Mouse (Mus musculus) liver, postnatal 0 days (tissue): ENCODE measurements around the gene Iqcd. TPM values are rescaled to one million over a fixed set of nuclear protein-coding genes. Genes with fewer than 3 reads are reported as not detected.

Experiments used
- ATAC-seq: fragments of 200-750 bp; cut with Nextera tagmentation; 2 replicates; pipeline ENCODE4 v1.8.0; 2017; ENCODE audit warnings: mild to moderate bottlenecking, moderate library complexity
- DNase-seq: peaks from one replicate; pipeline ENCODE4 v3.0.0-alpha.2; 2016
- H3K27ac ChIP-seq: fragments of 300-500 bp; sonication (generic); 2 replicates; pipeline ENCODE4 v1.5.1; 2014; ENCODE audit warnings: antibody characterized with exemption, moderate library complexity, mild to moderate bottlenecking, low read depth
- H3K27me3 ChIP-seq: fragments of 300-500 bp; sonication (generic); 2 replicates; pipeline ENCODE4 v1.6.1; 2014; ENCODE audit warnings: low read length, control low read depth, mixed read lengths; ENCODE audit not compliant: insufficient read depth
- H3K36me3 ChIP-seq: fragments of 300-500 bp; sonication (generic); replicated peaks from 2 replicates; pipeline ENCODE4 v1.6.1; 2014; ENCODE audit warnings: mild to moderate bottlenecking, control low read depth, low read length, moderate library complexity, mixed read lengths; ENCODE audit not compliant: insufficient read depth
- H3K4me1 ChIP-seq: fragments of 300-500 bp; sonication (generic); 2 replicates; pipeline ENCODE4 v1.6.1; 2014; ENCODE audit warnings: antibody characterized with exemption, mild to moderate bottlenecking, control low read depth; ENCODE audit not compliant: insufficient read depth
- H3K4me2 ChIP-seq: fragments of 300-500 bp; sonication (generic); 2 replicates; pipeline ENCODE4 v1.6.1; 2014; ENCODE audit warnings: low read depth, mild to moderate bottlenecking, low read length, moderate library complexity, mixed read lengths
- H3K4me3 ChIP-seq: fragments of 300-500 bp; sonication (generic); 2 replicates; pipeline ENCODE4 v1.5.1; 2014; ENCODE audit warnings: low read depth, low read length
- H3K9ac ChIP-seq: fragments of 300-500 bp; sonication (generic); replicated peaks from 2 replicates; pipeline ENCODE4 v1.6.1; 2014; ENCODE audit warnings: mild to moderate bottlenecking, moderate library complexity
- H3K9me3 ChIP-seq: fragments of 300-500 bp; sonication (generic); 2 replicates; pipeline ENCODE4 v1.6.1; 2016; ENCODE audit warnings: mild to moderate bottlenecking, control low read depth, low read length, mixed read lengths
- CTCF ChIP-seq: sonication (generic); IDR thresholded peaks from 2 replicates; pipeline ENCODE4 v1.5.1; 2016; ENCODE audit warnings: antibody characterized with exemption, low read depth
- EP300 ChIP-seq: IDR thresholded peaks from 2 replicates; pipeline ENCODE4 v1.6.1; 2016; ENCODE audit warnings: antibody characterized with exemption, low read depth, mild to moderate bottlenecking
- WGBS: fragments of 180-500 bp; shearing (Covaris S2); extraction: QIAGEN DNeasy Blood & Tissue Kit; methylation state at CpG from one replicate; pipeline ENCODE4 v1.1.7; 2014; ENCODE audit not compliant: insufficient replicate concordance; 5-methylcytosine and 5-hydroxymethylcytosine counted together
- polyA plus RNA-seq: library from polyadenylated mRNA; unstranded; fragments of >200 nt; fragmentation: Nextera tagmentation; extraction: Ambion mirVana; gene quantifications from 2 replicates; pipeline ENCODE4 v1.2.1, GENCODE M21; 2015

Iqcd gene
- polyA plus RNA-seq, 1 experiment from 2014 or later, result 0.75 TPM

DNA sequence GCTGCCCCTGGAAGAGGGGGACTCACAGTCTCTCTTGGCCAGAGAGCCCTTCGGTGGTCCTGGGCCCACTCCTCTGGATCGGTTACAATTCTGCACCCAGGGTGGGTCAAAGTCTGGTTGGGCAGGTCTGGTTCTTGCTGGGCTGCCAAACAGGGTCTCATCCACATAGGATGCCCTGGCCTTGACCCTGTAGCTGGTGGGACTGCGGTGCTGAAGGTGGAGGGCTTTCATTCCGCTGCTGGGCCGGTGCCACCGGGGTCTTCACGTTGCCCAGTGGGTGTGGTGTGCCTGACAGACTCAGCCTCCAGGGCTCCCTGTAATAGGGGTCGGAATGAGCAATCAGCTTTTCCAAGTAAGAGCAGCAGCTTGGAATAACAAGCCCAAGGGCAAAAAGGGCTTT, 22.6 kb downstream of the Iqcd start:
- no peak for DNase-seq
- TF ChIP-seq CTCF (no peak), EP300 (no peak)
- no peaks in the 10 kb centered on the region for H3K27me3 ChIP-seq
- ATAC-seq, result no peak
- peak overlapping the region; percentile 73 for H3K4me3 ChIP-seq
- no peaks in the 10 kb centered on the region for H3K9me3 ChIP-seq
- H3K36me3 ChIP-seq, result peaks cover 7% of the 10 kb centered on the region; the same call in 1 of the 2 replicates
- H3K4me1 ChIP-seq, result peaks cover 19% of the 10 kb centered on the region
- H3K4me2 ChIP-seq, result peak overlapping the region; percentile 94
- 46% methylated on average over 8 of the region's 8 CpGs for WGBS
- peak overlapping the region; percentile 67 for H3K9ac ChIP-seq
- H3K27ac ChIP-seq, result peak overlapping the region; percentile 77; the same call in 1 of the 2 replicates

GRCm38 (mm10) chr5:120612442-120612821, 23.6 kb downstream of the Iqcd start, which contains the start of the genes Rita1 and Ddx54:
Rita1 (minus strand) TSS chr5:120612589.
Ddx54 (plus strand) TSS chr5:120612739.
- peak within 1 kb of the TSS; percentile 94 for H3K4me2 ChIP-seq
- H3K36me3 ChIP-seq, result peaks cover 15% of the 10 kb centered on the region
- peak within 1 kb of the TSS; percentile 82 for H3K27ac ChIP-seq
- H3K9me3 ChIP-seq, result no peaks in the 10 kb centered on the region
- no peaks in the 10 kb centered on the region for H3K27me3 ChIP-seq
- ATAC-seq (peak; percentile 77), DNase-seq (peak; percentile 97)
- H3K4me1 ChIP-seq, result peaks cover 19% of the 10 kb centered on the region
- H3K4me3 ChIP-seq, result peak within 1 kb of the TSS; percentile 73
- TF ChIP-seq CTCF (no peak), EP300 (no peak)
- peak within 1 kb of the TSS; percentile 71 for H3K9ac ChIP-seq
- 0% methylated on average over 22 of the region's 22 CpGs for WGBS

- Histone ChIP-seq H3K4me2 (peak overlapping the region; percentile 94), H3K9me3 (no peaks in the 10 kb centered on the region), H3K27ac (peak overlapping the region; percentile 82), H3K4me3 (peak overlapping the region; percentile 73), H3K9ac (peak overlapping the region; percentile 71), H3K36me3 (peaks cover 15% of the 10 kb centered on the region), H3K27me3 (no peaks in the 10 kb centered on the region), H3K4me1 (peaks cover 19% of the 10 kb centered on the region)
- under 1% methylated on average over 69 of the region's 69 CpGs for WGBS
- peak; percentile 90 for ATAC-seq
- TF ChIP-seq EP300 (no peak), CTCF (no peak)
- peak; percentile 100 for DNase-seq
These were observed 24.2 kb downstream of the Iqcd start for GRCm38 (mm10) chr5:120612822-120613604.

DNA sequence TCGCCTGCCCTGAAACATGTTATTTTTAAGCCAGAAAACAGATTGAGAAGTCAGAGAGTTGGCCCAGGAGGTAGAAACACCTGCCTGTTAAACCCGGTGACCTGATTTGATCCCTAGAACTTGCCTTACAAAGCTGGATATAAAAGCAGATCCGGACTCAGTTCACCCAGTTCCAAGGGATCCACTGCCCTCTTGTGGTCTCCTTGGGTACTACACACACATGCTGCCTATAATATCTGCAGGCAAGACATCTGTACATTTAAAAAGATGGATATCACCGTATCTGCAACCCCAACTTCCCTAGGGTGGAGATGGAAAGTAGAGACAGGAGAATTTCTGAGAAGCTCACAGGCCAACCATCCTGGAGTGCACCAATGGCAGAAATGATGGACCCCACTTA, 27.1 kb downstream of the Iqcd start:
- peaks cover 44% of the 10 kb centered on the region for H3K36me3 ChIP-seq
- DNase-seq, result peak; percentile 62
- ATAC-seq, result no peak
- no peak overlapping the region for H3K4me2 ChIP-seq
- no peaks in the 10 kb centered on the region for H3K27me3 ChIP-seq
- H3K9ac ChIP-seq, result no peak overlapping the region
- WGBS, result 95% methylated on average over 4 of the region's 4 CpGs
- H3K27ac ChIP-seq, result no peak overlapping the region
- H3K4me1 ChIP-seq, result peaks cover 18% of the 10 kb centered on the region
- H3K4me3 ChIP-seq, result no peak overlapping the region
- no peak for TF ChIP-seq EP300
- peak; percentile 77 for TF ChIP-seq CTCF
- H3K9me3 ChIP-seq, result no peaks in the 10 kb centered on the region

DNA sequence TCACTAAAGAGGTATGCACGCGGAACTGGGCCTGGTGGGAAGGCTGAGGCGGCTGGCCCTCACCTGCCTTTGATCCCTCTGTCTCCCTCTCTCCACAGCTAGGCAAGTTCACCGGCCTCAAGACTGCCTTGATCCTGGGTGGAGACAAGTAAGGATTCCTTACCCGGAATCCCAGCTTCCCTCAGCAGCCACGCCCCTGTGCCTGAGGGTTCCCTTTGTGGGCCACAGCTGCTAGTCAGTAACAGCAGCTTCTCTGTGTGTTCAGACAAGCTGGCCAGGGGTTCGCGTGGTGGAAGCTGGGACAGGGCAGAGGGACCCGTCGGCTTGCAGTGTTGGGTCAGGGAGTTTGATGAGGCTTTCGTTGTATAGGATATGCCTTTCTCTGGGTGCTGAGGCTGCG, 30.0 kb downstream of the Iqcd start:
- no peaks in the 10 kb centered on the region for H3K27me3 ChIP-seq
- no peak overlapping the region for H3K4me2 ChIP-seq
- no peaks in the 10 kb centered on the region for H3K9me3 ChIP-seq
- H3K4me3 ChIP-seq, result no peak overlapping the region
- WGBS, result 85% methylated on average over 12 of the region's 12 CpGs
- H3K36me3 ChIP-seq, result peaks cover 69% of the 10 kb centered on the region
- no peak overlapping the region for H3K9ac ChIP-seq
- H3K27ac ChIP-seq, result no peak overlapping the region
- no peak for DNase-seq
- TF ChIP-seq CTCF, result no peak
- TF ChIP-seq EP300, result no peak
- peaks cover 8% of the 10 kb centered on the region for H3K4me1 ChIP-seq
- no peak for ATAC-seq

GRCm38 (mm10) chr5:120619201-120619600, 30.4 kb downstream of the Iqcd start:
- Histone ChIP-seq H3K36me3 (peaks cover 74% of the 10 kb centered on the region), H3K27me3 (no peaks in the 10 kb centered on the region), H3K4me1 (peaks cover 3% of the 10 kb centered on the region), H3K4me2 (no peak overlapping the region), H3K9ac (no peak overlapping the region), H3K9me3 (no peaks in the 10 kb centered on the region), H3K27ac (no peak overlapping the region), H3K4me3 (no peak overlapping the region)
- TF ChIP-seq EP300, result no peak
- peak; percentile 93 for TF ChIP-seq CTCF
- ATAC-seq (no peak), DNase-seq (peak; percentile 81)
- 19% methylated on average over 5 of the region's 5 CpGs for WGBS
